Mouse (Mus musculus) CD4-positive, CD25-positive, alpha-beta regulatory T cell (primary cell): ENCODE results near the gene Ttc17. TPM values are rescaled to one million over a fixed set of nuclear protein-coding genes. Genes with fewer than 3 reads are reported as not detected.

Experiments used
- polyA plus RNA-seq: library from polyadenylated mRNA; unstranded; fragments of 100-300 nt; shearing (Covaris generic); gene quantifications from one replicate; pipeline ENCODE4 v1.2.1, GENCODE M21; 2017

The Ttc17 gene
- polyA plus RNA-seq, result 52.1 TPM

GRCm38 (mm10) chr2:94406083-94406957 lies at the start of gene Ttc17:
Gene Ttc17 (minus strand): TSS chr2:94406689.

Other genes starting within 250 kb of the Ttc17 start
- gene Hsd17b12, start 248.7 kb downstream of the Ttc17 start, polyA plus RNA-seq, result 52.6 TPM
- gene Api5, start 31.4 kb upstream of the Ttc17 start, polyA plus RNA-seq, result 150 TPM